Mouse (Mus musculus) CH12.LX (cell line): Measurements from ENCODE around the gene Tmem259. TPM values are rescaled to one million over a fixed set of nuclear protein-coding genes. Genes with fewer than 3 reads are reported as not detected.

Source experiments
- DNase-seq: peaks from one replicate; pipeline ENCODE4 v3.0.0-alpha.2; 2013; ENCODE audit errors: extremely low read depth
- H3K27ac ChIP-seq: 2 replicates; pipeline ENCODE4 v1.5.1; 2012; ENCODE audit warnings: low read depth, mild to moderate bottlenecking, control low read depth, moderate library complexity; ENCODE audit not compliant: insufficient read depth
- H3K27me3 ChIP-seq: replicated peaks from 2 replicates; pipeline ENCODE3; 2012; ENCODE audit warnings: inconsistent platforms
- H3K36me3 ChIP-seq, 2 experiments: replicated peaks in 1 of 2; 2 replicates each; pipeline versions ENCODE3 to v1.6.1; 2012; ENCODE audit warnings: inconsistent platforms in 1 of 2, low read length in 1 of 2, mild to moderate bottlenecking in 1 of 2, mixed read lengths in 1 of 2, moderate library complexity in 1 of 2; ENCODE audit not compliant: control insufficient read depth in 1 of 2, insufficient read depth in 1 of 2
- H3K4me1 ChIP-seq, 2 experiments: 2 replicates each; pipeline ENCODE4 v1.6.1; 2012; ENCODE audit warnings: inconsistent platforms in 1 of 2, moderate library complexity in 1 of 2; ENCODE audit not compliant: insufficient read depth in 2 of 2, control insufficient read depth in 1 of 2
- H3K4me2 ChIP-seq: 2 replicates; pipeline ENCODE4 v1.6.1; 2012; ENCODE audit warnings: low read depth, mild to moderate bottlenecking, control low read depth; ENCODE audit not compliant: poor library complexity, insufficient read depth, severe bottlenecking
- H3K4me3 ChIP-seq, 3 experiments: fragments of 150-350 bp in 1 of 3; sonication (generic) in 1 of 3; replicated peaks in 1 of 3; 2 replicates each; pipeline versions ENCODE3 to v1.5.1; 2011 to 2012; ENCODE audit warnings: low read depth in 2 of 3, low read length in 2 of 3, mild to moderate bottlenecking in 2 of 3, moderate library complexity in 2 of 3, control low read depth in 1 of 3, improper control_type of control experiment in 1 of 3, inconsistent platforms in 1 of 3, mixed read lengths in 1 of 3; ENCODE audit not compliant: poor library complexity in 1 of 3
- H3K79me2 ChIP-seq: replicated peaks from 2 replicates; pipeline ENCODE4 v1.6.1; 2012; ENCODE audit warnings: mild to moderate bottlenecking, moderate library complexity; ENCODE audit not compliant: control insufficient read depth, poor library complexity, insufficient read depth, severe bottlenecking; ENCODE audit errors: extremely low read depth
- H3K9ac ChIP-seq: 2 replicates; pipeline ENCODE4 v1.6.1; 2012; ENCODE audit warnings: low read depth, mild to moderate bottlenecking, control low read depth, moderate library complexity; ENCODE audit not compliant: insufficient read depth
- H3K9me3 ChIP-seq: replicated peaks from 2 replicates; pipeline ENCODE3; 2012; ENCODE audit warnings: low read length, inconsistent platforms, mixed read lengths
- BHLHE40 ChIP-seq: IDR thresholded peaks from 2 replicates; pipeline ENCODE4 v1.6.1; 2011; ENCODE audit warnings: mild to moderate bottlenecking, low read depth, low read length, improper control_type of control experiment
- CHD2 ChIP-seq: IDR thresholded peaks from 2 replicates; pipeline ENCODE4 v1.6.1; 2011; ENCODE audit warnings: low read length, improper control_type of control experiment
- E2F4 ChIP-seq: IDR thresholded peaks from 2 replicates; pipeline ENCODE4 v1.6.1; 2011; ENCODE audit warnings: low read depth, low read length, improper control_type of control experiment; ENCODE audit not compliant: insufficient replicate concordance
- GABPA ChIP-seq: IDR thresholded peaks from 2 replicates; pipeline ENCODE4 v1.6.1; 2012; ENCODE audit warnings: low read depth, low read length, improper control_type of control experiment, inconsistent platforms; ENCODE audit not compliant: insufficient replicate concordance
- HCFC1 ChIP-seq: IDR thresholded peaks from 2 replicates; pipeline ENCODE4 v1.6.1; 2012; ENCODE audit warnings: low read depth, mild to moderate bottlenecking, inconsistent platforms, low read length, improper control_type of control experiment
- JUN ChIP-seq: IDR thresholded peaks from 2 replicates; pipeline ENCODE4 v1.6.1; 2011; ENCODE audit warnings: low read depth, mild to moderate bottlenecking, low read length, improper control_type of control experiment, moderate library complexity; ENCODE audit not compliant: insufficient read depth
- JUND ChIP-seq: conservative IDR thresholded peaks from 2 replicates; pipeline ENCODE4 v1.6.1; 2011; ENCODE audit warnings: low read depth, low read length, improper control_type of control experiment
- MAFK ChIP-seq: IDR thresholded peaks from 2 replicates; pipeline ENCODE4 v1.6.1; 2011; ENCODE audit warnings: low read length, improper control_type of control experiment; ENCODE audit not compliant: insufficient replicate concordance
- MAZ ChIP-seq: IDR thresholded peaks from 2 replicates; pipeline ENCODE4 v1.6.1; 2012; ENCODE audit warnings: low read depth, mild to moderate bottlenecking, inconsistent platforms, low read length, improper control_type of control experiment, moderate library complexity
- MYC ChIP-seq: IDR thresholded peaks from 2 replicates; pipeline ENCODE4 v1.6.1; 2011; ENCODE audit warnings: low read depth, mild to moderate bottlenecking, improper control_type of control experiment, low read length
- PAX5 ChIP-seq: IDR thresholded peaks from 2 replicates; pipeline ENCODE4 v1.6.1; 2012; ENCODE audit warnings: low read length, inconsistent platforms, mixed read lengths
- POLR2AphosphoS2 ChIP-seq: IDR thresholded peaks from 2 replicates; pipeline ENCODE4 v1.6.1; 2011; ENCODE audit warnings: low read depth, low read length, improper control_type of control experiment
- SIN3A ChIP-seq: IDR thresholded peaks from 2 replicates; pipeline ENCODE4 v1.6.1; 2012; ENCODE audit warnings: low read length, improper control_type of control experiment, inconsistent platforms
- SMC3 ChIP-seq: IDR thresholded peaks from 2 replicates; pipeline ENCODE4 v1.6.1; 2011; ENCODE audit warnings: low read depth, low read length, improper control_type of control experiment
- TCF12 ChIP-seq: IDR thresholded peaks from 2 replicates; pipeline ENCODE4 v1.6.1; 2014; ENCODE audit warnings: low read depth, mild to moderate bottlenecking, inconsistent platforms, low read length, improper control_type of control experiment
- USF2 ChIP-seq: conservative IDR thresholded peaks from 2 replicates; pipeline ENCODE4 v1.6.1; 2011; ENCODE audit warnings: low read depth, low read length, improper control_type of control experiment
- ZNF384 ChIP-seq: IDR thresholded peaks from 2 replicates; pipeline ENCODE4 v1.6.1; 2012; ENCODE audit warnings: low read depth, low read length, improper control_type of control experiment, inconsistent platforms
- dilution Hi-C: fragments of 300-500 bp; cut with MboI; formaldehyde crosslinking; loops from 2 replicates; pipeline ENCODE4 v1.14.3; 2020; ENCODE audit warnings: low sequenced_read_pairs; ENCODE audit not compliant: extremely low pct_unique_long_range_greater_than_20kb, extremely low pct_ligation_motif_present
- in situ Hi-C: fragments of 300-500 bp; cut with MboI; formaldehyde crosslinking; loops from 3 replicates; pipeline ENCODE4 v1.14.3; 2019; ENCODE audit warnings: low sequenced_read_pairs, low pct_ligation_motif_present, low pct_unique_long_range_greater_than_20kb, mixed read lengths
- polyA plus RNA-seq: library from polyadenylated mRNA; unstranded; fragments of >175 nt; gene quantifications from 2 replicates; pipeline ENCODE4 v1.2.1, GENCODE M21; 2012; ENCODE audit warnings: low read depth; ENCODE audit not compliant: insufficient read length
- total RNA-seq, 2 experiments: library from RNA; depleted of rRNA; stranded (reverse); fragments of 300-350 nt in 1 of 2; fragments of >200 nt in 1 of 2; gene quantifications; 2 replicates each; pipeline ENCODE4 v1.2.3; 2012 to 2014

Tmem259 gene
- total and polyA plus RNA-seq, 3 experiments = 50.1 to 84.2 (median 71.7) TPM

DNA sequence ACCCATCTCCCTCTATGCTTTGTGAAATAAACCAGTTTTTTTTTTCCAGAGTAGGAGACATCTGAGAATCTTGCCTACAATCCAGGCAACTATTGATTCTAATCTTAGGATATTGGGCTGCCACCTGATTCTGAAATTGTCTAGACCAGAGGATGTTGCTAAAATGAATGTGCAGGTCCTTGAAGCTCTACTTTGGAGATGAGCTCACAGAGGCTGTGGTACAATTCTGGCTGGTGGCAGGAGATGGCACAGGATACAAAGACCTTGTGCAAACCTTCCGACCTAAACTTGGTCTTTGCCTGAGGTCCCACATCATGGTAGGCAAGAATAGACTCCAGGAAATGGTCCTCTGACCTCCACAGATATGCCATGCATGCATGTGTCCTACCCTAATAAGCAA lies 11.5 kb upstream of the Tmem259 start:
- peaks cover 0 to 22% of the 10 kb centered on the region in 2 experiments; a peak in 2 of 4 replicates for H3K4me1 ChIP-seq
- TF ChIP-seq CHD2 (no peak), PAX5 (no peak), TCF12 (no peak), SIN3A (no peak), BHLHE40 (no peak), USF2 (no peak), MAZ (no peak), MAFK (no peak), E2F4 (no peak), ZNF384 (no peak), MYC (no peak), JUN (no peak)
- in situ Hi-C loops = no loop called here

GRCm38 (mm10) chr10:79994397-79995115 lies 10.4 kb upstream of the Tmem259 start:
- dilution Hi-C loops = no loop called here
- Histone ChIP-seq H3K36me3 (peaks cover 21 to 63% of the 10 kb centered on the region in 2 experiments), H3K9ac (no peak overlapping the region), H3K27me3 (no peaks in the 10 kb centered on the region), H3K4me3 (no peak overlapping the region), H3K9me3 (peaks cover 14% of the 10 kb centered on the region), H3K27ac (no peak overlapping the region), H3K4me1 (peaks cover 0 to 27% of the 10 kb centered on the region in 2 experiments; a peak in 2 of 4 replicates), H3K79me2 (no peaks in the 10 kb centered on the region), H3K4me2 (no peak overlapping the region)
- TF ChIP-seq SMC3 (no peak), SIN3A (no peak), POLR2AphosphoS2 (no peak), JUN (no peak), USF2 (no peak), HCFC1 (no peak), JUND (no peak), E2F4 (no peak), GABPA (no peak)
- in situ Hi-C loops = no loop called here
- no peak for DNase-seq

More for the DNA sequence above, 11.5 kb upstream of the Tmem259 start:
- no peak overlapping the region for H3K4me2 ChIP-seq
- H3K27ac ChIP-seq = no peak overlapping the region
- peak overlapping the region in 1 of 3 experiments; percentile 77 for H3K4me3 ChIP-seq
- no peak overlapping the region for H3K9ac ChIP-seq
- dilution Hi-C loops = no loop called here
- H3K9me3 ChIP-seq = peaks cover 14% of the 10 kb centered on the region
- peaks cover 21 to 67% of the 10 kb centered on the region in 2 experiments for H3K36me3 ChIP-seq
- H3K79me2 ChIP-seq = no peaks in the 10 kb centered on the region
- no peaks in the 10 kb centered on the region for H3K27me3 ChIP-seq
- no peak for DNase-seq
